In genomic region chr16:8637217-8638051, GRCm38 (mm10) we compare ENCODE assay signal across 8 mouse cellular contexts. TPM values are rescaled to one million over a fixed set of nuclear protein-coding genes. Genes with fewer than 3 reads are reported as not detected.
DNase-seq lines count a peak whose midpoint lies in the region; ATAC-seq lines count a peak whose summit lies in the region.

TSS of gene Pmm2 (plus strand) at chr16:8637674.
TSS of gene Tmem186 (minus strand) at chr16:8637712.

- peak; percentile 93 for ATAC-seq in hindbrain, embryonic 14.5 days (ENCODE audit: low FRiP score)

- H3K36me3 ChIP-seq in hindbrain, embryonic 14.5 days (replicated peaks; ENCODE audit: control insufficient read depth, insufficient read depth), result peaks cover 20% of the 10 kb centered on the region

- H3K9me3 ChIP-seq in hindbrain, embryonic 14.5 days (ENCODE audit: control insufficient read depth, low read length), result no peaks in the 10 kb centered on the region

- H3K4me1 ChIP-seq in hindbrain, embryonic 14.5 days (replicated peaks; ENCODE audit: control insufficient read depth, insufficient read depth, low read length), result peaks cover 15% of the 10 kb centered on the region; the same call in 1 of the 2 replicates

- peak within 1 kb of the TSS; percentile 86 for H3K9ac ChIP-seq in hindbrain, embryonic 14.5 days

- DNase-seq in R1 (ENCODE audit: low read depth, low spot score), result peak; percentile 96
- peak; percentile 89 to 90 for DNase-seq in cerebellum, postnatal 25 days
- DNase-seq in frontal cortex, postnatal 25 days (ENCODE audit: low spot score in 2 of 2), result peak; percentile 69 to 72
- DNase-seq in hindbrain, embryonic 14.5 days (ENCODE audit: low spot score), result peak; percentile 93
- peak; percentile 85 for DNase-seq in layer of hippocampus, postnatal 36 days
- DNase-seq in lung, postnatal 36 days, result peak; percentile 91
- DNase-seq in retina, postnatal 1 day, result peak; percentile 95
- DNase-seq in urinary bladder, adult 18-20 months (ENCODE audit: low spot score in 2 of 2), result peak; percentile 71 to 74

- peak within 1 kb of the TSS; percentile 77 for H3K27ac ChIP-seq in hindbrain, embryonic 14.5 days

- peak within 1 kb of the TSS; percentile 93 for H3K4me2 ChIP-seq in hindbrain, embryonic 14.5 days (replicated peaks)

- H3K27me3 ChIP-seq in hindbrain, embryonic 14.5 days (ENCODE audit: control insufficient read depth, insufficient read depth, low read length), result no peaks in the 10 kb centered on the region

- H3K4me3 ChIP-seq in hindbrain, embryonic 14.5 days (replicated peaks; ENCODE audit: low read length), result peak within 1 kb of the TSS; percentile 79

- WGBS in hindbrain, embryonic 14.5 days, result under 1% methylated on average over 59 of the region's 59 CpGs

RNA-seq across cellular contexts. Expression of gene Pmm2, which starts in this region (rescaled TPM):
- 31.7 and 37.0 TPM in 2 replicates for polyA plus RNA-seq in hindbrain, embryonic 14.5 days (2014; fragmentation: Nextera tagmentation; extraction: Ambion mirVana)
- total RNA-seq in layer of hippocampus, postnatal 36 days (2021), result 10 to 100 TPM; 33.2 to 40.8 TPM

RNA-seq across cellular contexts. Expression of gene Tmem186, which starts in this region (rescaled TPM):
- 15.1 and 15.3 TPM in 2 replicates for polyA plus RNA-seq in hindbrain, embryonic 14.5 days (2014; fragmentation: Nextera tagmentation; extraction: Ambion mirVana)
- 10 to 100 TPM; 11.0 to 12.9 TPM for total RNA-seq in layer of hippocampus, postnatal 36 days (2021)

Comparison
In these comparisons a context has a peak if more than half of its experiments do, and no peak if none do; other contexts are left out.
1. Peak in every context shown above with its lines: DNase-seq, ATAC-seq, H3K4me3 ChIP-seq and H3K27ac ChIP-seq.